Mouse (Mus musculus) telencephalon, adult 2 months (tissue): ENCODE measurements around the gene Pde1a.

Source experiments
- DNase-seq: peaks from one replicate; pipeline ENCODE4 v3.0.0-alpha.2; 2011; ENCODE audit warnings: low read depth, low spot score

Gene Pde1a

DNA sequence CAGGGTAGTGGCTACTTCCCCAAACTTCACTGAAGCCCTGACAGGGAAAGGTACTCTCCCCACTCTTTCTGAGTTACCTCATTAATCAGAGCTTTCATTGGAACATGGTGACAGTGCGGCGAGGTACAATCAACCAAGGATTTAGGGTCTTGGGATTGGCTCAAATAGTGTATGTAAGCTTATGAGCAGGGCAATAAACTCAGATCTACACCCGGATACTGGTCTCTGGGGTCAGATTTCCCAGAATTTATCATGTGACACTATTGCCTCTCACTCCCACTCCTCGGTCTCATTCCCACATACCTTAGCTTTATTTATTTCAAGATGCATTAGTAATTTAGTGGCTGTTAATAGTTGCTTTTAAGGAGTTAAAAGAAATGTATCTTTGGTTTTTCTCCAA, 303.4 kb downstream of the Pde1a start:
- DNase-seq, result no peak

DNA sequence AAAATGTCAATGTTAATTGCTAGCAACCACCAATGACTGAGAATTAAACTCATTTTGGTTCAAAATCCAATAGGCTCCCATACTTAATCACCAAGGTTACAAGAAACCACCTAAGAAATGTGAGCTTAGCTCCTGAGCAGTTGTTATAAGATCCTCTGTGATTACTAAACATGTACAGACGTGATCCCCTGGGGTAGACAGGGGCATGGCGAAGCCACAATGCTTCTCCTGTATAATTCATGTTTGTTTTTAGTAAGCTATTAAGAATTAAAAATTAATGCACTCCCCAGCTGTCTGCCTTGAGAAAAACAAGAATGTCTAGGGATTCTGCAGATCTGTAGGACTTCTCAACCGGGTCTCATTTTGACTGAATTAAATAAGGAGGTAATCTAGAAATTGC, 309.7 kb downstream of the Pde1a start:
- DNase-seq, result no peak

DNA sequence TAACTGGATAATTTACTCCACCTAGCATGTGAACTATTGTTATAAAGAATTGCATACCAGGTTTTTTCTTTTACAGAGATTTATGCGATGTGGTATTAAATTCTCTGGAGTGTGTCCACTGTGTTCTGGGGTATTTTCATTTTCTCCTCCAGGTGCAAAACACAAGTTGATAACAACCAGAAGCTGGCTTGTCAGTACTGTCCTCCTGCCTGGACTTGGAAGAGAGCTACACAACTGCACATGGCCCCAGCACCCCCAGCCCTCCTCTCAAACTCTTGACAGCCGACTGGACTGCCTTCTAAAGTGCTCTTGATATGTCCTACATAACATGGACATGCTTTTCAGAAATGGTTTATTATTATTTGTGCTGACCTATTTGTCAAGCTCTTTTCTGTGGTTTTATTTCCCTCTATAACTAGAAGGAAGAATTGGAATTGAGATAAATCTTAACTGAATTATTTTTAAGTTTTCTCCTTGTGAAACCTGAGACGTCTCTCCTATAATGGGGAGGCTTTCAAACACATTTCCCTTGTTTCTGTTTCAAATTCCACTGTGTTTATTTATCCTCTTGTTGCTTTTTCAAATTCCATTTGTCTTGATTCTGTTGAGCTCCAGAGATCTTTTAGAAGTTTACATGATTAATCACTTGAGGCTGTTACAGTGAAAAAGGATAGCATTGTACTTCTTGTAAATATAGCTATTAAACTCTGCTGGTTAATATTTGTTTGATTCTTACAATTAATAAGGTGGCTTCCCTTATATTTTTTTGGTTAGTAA, 313.4 kb downstream of the Pde1a start:
- no peak for DNase-seq

DNA sequence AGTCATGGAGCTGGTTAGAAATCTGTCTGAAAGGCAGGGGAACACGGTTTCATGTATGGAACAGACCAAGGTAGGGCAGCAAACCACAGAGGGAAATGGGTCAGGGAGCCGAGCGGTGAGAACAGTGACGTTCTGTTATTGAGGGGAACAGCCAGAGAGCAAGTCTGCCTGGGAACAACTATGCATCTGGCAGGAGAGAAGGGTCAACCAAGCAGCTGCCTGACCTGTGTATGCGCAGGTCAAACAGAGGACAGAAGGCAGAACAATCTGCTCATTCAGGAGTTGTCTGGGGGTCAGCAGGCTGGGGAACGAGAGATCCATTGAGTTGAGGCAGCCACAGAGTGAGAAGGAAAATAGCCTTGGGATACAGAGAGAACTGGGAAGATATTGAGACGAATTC, 330.6 kb downstream of the Pde1a start:
- DNase-seq, result no peak

DNA sequence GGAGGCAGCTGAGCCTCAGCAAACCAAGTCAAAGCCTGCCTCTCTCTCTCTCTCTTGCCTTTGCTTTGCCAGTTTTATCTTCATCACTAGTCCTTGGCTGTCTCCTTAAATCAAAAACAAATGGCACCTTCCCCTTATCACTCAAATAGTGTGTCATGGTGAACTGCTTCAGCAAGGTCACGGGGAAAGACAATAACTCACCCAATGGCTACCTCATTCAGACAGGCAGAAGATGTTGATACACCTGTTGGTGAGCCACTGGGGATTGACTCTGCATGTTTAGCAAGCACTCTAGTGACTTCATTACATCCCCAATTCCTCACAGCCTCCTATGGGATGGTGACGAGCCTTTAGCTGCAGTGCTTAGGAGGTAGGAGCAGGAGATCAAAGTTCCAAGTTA, 331.8 kb downstream of the Pde1a start:
- no peak for DNase-seq

DNA sequence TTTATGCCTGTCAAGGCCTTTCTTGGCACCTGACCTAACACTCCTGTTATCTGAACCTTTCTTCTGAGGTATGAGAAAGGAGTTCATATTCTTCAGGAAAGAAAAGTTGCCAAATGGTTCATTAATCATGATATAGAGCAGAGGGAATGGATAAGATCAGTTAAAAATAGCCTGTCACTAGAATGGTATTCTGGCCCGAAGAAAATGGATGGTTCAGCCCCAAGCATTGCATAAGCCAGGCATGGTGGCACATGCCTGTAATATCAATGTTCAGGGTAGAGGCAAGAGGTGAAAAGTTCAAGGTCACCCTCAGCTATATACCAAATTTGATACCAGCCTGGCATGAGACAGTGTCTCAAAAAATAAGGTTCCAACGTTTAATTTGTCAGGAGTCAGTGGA, 336.1 kb downstream of the Pde1a start:
- no peak for DNase-seq

DNA sequence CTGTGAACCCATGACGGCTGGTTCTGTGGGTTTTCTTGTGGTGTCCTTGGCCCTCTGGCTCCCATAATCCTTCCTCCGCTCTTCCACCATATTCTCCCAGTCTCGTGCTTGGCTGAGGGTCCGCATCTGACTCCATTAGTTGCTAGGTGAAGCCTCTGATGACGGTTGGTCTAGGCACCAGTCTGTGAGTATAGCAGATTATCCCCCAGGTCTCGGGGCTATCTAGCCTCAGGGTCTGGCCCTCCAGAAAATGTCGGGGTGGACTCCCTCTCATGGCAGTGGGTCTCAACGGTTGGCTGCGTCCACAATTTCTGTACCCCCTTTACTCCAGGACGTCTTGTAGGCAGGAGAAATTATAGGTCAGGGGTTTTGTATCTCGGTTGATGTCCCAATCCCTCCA, 342.8 kb downstream of the Pde1a start:
- no peak for DNase-seq

DNA sequence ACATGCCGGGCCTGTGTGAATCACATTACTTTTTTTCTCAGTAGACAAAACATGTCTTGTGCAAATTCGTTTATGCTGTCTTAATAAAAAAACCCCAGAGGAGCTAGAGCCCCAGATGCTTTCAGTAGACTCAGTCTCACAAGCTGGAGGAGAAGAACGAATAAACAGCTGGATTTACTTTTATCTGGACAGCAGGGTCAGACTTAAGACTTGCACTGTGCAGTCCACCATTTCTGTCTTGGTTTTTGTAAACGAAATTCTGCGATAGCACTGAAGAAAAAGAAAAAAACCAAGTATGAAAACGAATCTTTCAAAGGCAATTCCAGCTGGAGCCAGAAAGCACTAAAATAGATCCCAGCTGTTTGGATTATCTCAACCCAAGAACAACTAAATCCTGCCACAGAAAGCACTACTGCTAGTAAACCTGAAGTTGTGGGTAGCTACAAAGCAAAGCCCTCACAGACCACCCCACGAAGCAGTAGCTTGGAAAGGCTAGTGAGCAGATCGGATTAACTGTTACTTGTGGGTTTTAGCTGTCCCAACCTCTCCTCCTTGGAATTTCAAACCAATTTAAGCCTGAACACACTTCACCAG, 343.6 kb downstream of the Pde1a start:
- no peak for DNase-seq
